Mouse (Mus musculus): ENCODE data around the gene Fzd4. TPM values are rescaled to one million over a fixed set of nuclear protein-coding genes. Genes with fewer than 3 reads are reported as not detected.

Fzd4 gene
- polyA plus RNA-seq, 1 experiment from 2014 or later: 0.09 TPM

GRCm38 (mm10) chr7:89427101-89427500 is 22.9 kb downstream of the Fzd4 start:
- H3K79me2 ChIP-seq (ENCODE audit: inconsistent target): no peaks in the 10 kb centered on the region
- WGBS (ENCODE audit: missing documents): 14% methylated on average over 5 of the region's 5 CpGs
- H3K27ac ChIP-seq: no peak overlapping the region
- no peaks in the 10 kb centered on the region for H3K36me3 ChIP-seq (ENCODE audit: inconsistent target)
- no peak overlapping the region for H3K4me3 ChIP-seq (ENCODE audit: inconsistent target)

GRCm38 (mm10) chr7:89428804-89429203 is 24.6 kb downstream of the Fzd4 start:
- no peak overlapping the region for H3K4me3 ChIP-seq (ENCODE audit: inconsistent target)
- no peaks in the 10 kb centered on the region for H3K36me3 ChIP-seq (ENCODE audit: inconsistent target)
- 84% methylated on average over 5 of the region's 5 CpGs for WGBS (ENCODE audit: missing documents)
- H3K27ac ChIP-seq: no peak overlapping the region
- H3K79me2 ChIP-seq (ENCODE audit: inconsistent target): no peaks in the 10 kb centered on the region

- H3K36me3 ChIP-seq (ENCODE audit: inconsistent target): no peaks in the 10 kb centered on the region
- H3K4me3 ChIP-seq (ENCODE audit: inconsistent target): no peak overlapping the region
- H3K27ac ChIP-seq: no peak overlapping the region
- H3K79me2 ChIP-seq (ENCODE audit: inconsistent target): no peaks in the 10 kb centered on the region
- 80% methylated on average over 1 of the region's 1 CpGs for WGBS (ENCODE audit: missing documents)
These were observed 25.2 kb downstream of the Fzd4 start for GRCm38 (mm10) chr7:89429326-89429725.

GRCm38 (mm10) chr7:89431185-89431584 is 27.0 kb downstream of the Fzd4 start:
- Histone ChIP-seq H3K79me2 (ENCODE audit: inconsistent target) (no peaks in the 10 kb centered on the region), H3K36me3 (ENCODE audit: inconsistent target) (no peaks in the 10 kb centered on the region), H3K4me3 (ENCODE audit: inconsistent target) (no peak overlapping the region), H3K27ac (no peak overlapping the region)
- WGBS (ENCODE audit: missing documents): 89% methylated on average over 2 of the region's 2 CpGs

- 86% methylated on average over 9 of the region's 9 CpGs for WGBS (ENCODE audit: missing documents)
- no peaks in the 10 kb centered on the region for H3K36me3 ChIP-seq (ENCODE audit: inconsistent target)
- H3K27ac ChIP-seq: no peak overlapping the region
- no peak overlapping the region for H3K4me3 ChIP-seq (ENCODE audit: inconsistent target)
- no peaks in the 10 kb centered on the region for H3K79me2 ChIP-seq (ENCODE audit: inconsistent target)
These were observed 29.2 kb downstream of the Fzd4 start for GRCm38 (mm10) chr7:89433193-89433892.

- no peak overlapping the region for H3K27ac ChIP-seq
- no peak overlapping the region for H3K4me3 ChIP-seq (ENCODE audit: inconsistent target)
- H3K79me2 ChIP-seq (ENCODE audit: inconsistent target): no peaks in the 10 kb centered on the region
- WGBS (ENCODE audit: missing documents): 83% methylated on average over 8 of the region's 8 CpGs
- no peaks in the 10 kb centered on the region for H3K36me3 ChIP-seq (ENCODE audit: inconsistent target)
These were observed 29.9 kb downstream of the Fzd4 start for GRCm38 (mm10) chr7:89433893-89434616.

GRCm38 (mm10) chr7:89436404-89436803 is 32.2 kb downstream of the Fzd4 start:
- Histone ChIP-seq H3K27ac (no peak overlapping the region), H3K4me3 (ENCODE audit: inconsistent target) (no peak overlapping the region), H3K36me3 (ENCODE audit: inconsistent target) (no peaks in the 10 kb centered on the region), H3K79me2 (ENCODE audit: inconsistent target) (no peaks in the 10 kb centered on the region)
- 87% methylated on average over 5 of the region's 5 CpGs for WGBS (ENCODE audit: missing documents)

GRCm38 (mm10) chr7:89437589-89437988 is 33.4 kb downstream of the Fzd4 start:
- Histone ChIP-seq H3K36me3 (ENCODE audit: inconsistent target) (no peaks in the 10 kb centered on the region), H3K27ac (no peak overlapping the region), H3K4me3 (ENCODE audit: inconsistent target) (no peak overlapping the region), H3K79me2 (ENCODE audit: inconsistent target) (no peaks in the 10 kb centered on the region)
- 52% methylated on average over 4 of the region's 4 CpGs for WGBS (ENCODE audit: missing documents)

- WGBS (ENCODE audit: missing documents): 45% methylated on average over 7 of the region's 7 CpGs
- no peak overlapping the region for H3K27ac ChIP-seq
- no peaks in the 10 kb centered on the region for H3K36me3 ChIP-seq (ENCODE audit: inconsistent target)
- H3K4me3 ChIP-seq (ENCODE audit: inconsistent target): no peak overlapping the region
- no peaks in the 10 kb centered on the region for H3K79me2 ChIP-seq (ENCODE audit: inconsistent target)
These were observed 37.1 kb downstream of the Fzd4 start for GRCm38 (mm10) chr7:89441291-89441690.

- Histone ChIP-seq H3K36me3 (ENCODE audit: inconsistent target) (no peaks in the 10 kb centered on the region), H3K4me3 (ENCODE audit: inconsistent target) (no peak overlapping the region), H3K79me2 (ENCODE audit: inconsistent target) (no peaks in the 10 kb centered on the region), H3K27ac (no peak overlapping the region)
- 93% methylated on average over 4 of the region's 4 CpGs for WGBS (ENCODE audit: missing documents)
These were observed 38.1 kb downstream of the Fzd4 start for GRCm38 (mm10) chr7:89442242-89442641.

- no peaks in the 10 kb centered on the region for H3K79me2 ChIP-seq (ENCODE audit: inconsistent target)
- no peaks in the 10 kb centered on the region for H3K36me3 ChIP-seq (ENCODE audit: inconsistent target)
- no peak overlapping the region for H3K4me3 ChIP-seq (ENCODE audit: inconsistent target)
- WGBS (ENCODE audit: missing documents): 0% methylated on average over 4 of the region's 4 CpGs
- H3K27ac ChIP-seq: no peak overlapping the region
These were observed 41.0 kb downstream of the Fzd4 start for GRCm38 (mm10) chr7:89445137-89445536.

GRCm38 (mm10) chr7:89450312-89450711 is 46.2 kb downstream of the Fzd4 start:
- H3K79me2 ChIP-seq (ENCODE audit: inconsistent target): no peaks in the 10 kb centered on the region
- no peak overlapping the region for H3K4me3 ChIP-seq (ENCODE audit: inconsistent target)
- whole genome bisulfite sequencing (ENCODE audit: missing documents): 60% methylated on average over 2 of the region's 2 CpGs
- H3K36me3 ChIP-seq (ENCODE audit: inconsistent target): no peaks in the 10 kb centered on the region
- H3K27ac ChIP-seq: no peak overlapping the region

GRCm38 (mm10) chr7:89456380-89457076 is 52.4 kb downstream of the Fzd4 start:
- 77% methylated on average over 7 of the region's 7 CpGs for WGBS (ENCODE audit: missing documents)

GRCm38 (mm10) chr7:89459691-89460090 is 55.5 kb downstream of the Fzd4 start:
- Histone ChIP-seq H3K79me2 (ENCODE audit: inconsistent target) (no peaks in the 10 kb centered on the region), H3K27ac (no peak overlapping the region), H3K4me3 (ENCODE audit: inconsistent target) (no peak overlapping the region), H3K36me3 (ENCODE audit: inconsistent target) (no peaks in the 10 kb centered on the region)
- 6% methylated on average over 2 of the region's 2 CpGs for WGBS (ENCODE audit: missing documents)

More at GRCm38 (mm10) chr7:89456380-89457076, 52.4 kb downstream of the Fzd4 start:
- no peak overlapping the region for H3K27ac ChIP-seq
- no peaks in the 10 kb centered on the region for H3K36me3 ChIP-seq (ENCODE audit: inconsistent target)
- no peaks in the 10 kb centered on the region for H3K79me2 ChIP-seq (ENCODE audit: inconsistent target)
- H3K4me3 ChIP-seq (ENCODE audit: inconsistent target): no peak overlapping the region

GRCm38 (mm10) chr7:89460911-89461310 is 56.8 kb downstream of the Fzd4 start:
- H3K36me3 ChIP-seq (ENCODE audit: inconsistent target): no peaks in the 10 kb centered on the region
- H3K79me2 ChIP-seq (ENCODE audit: inconsistent target): no peaks in the 10 kb centered on the region
- H3K4me3 ChIP-seq (ENCODE audit: inconsistent target): no peak overlapping the region
- H3K27ac ChIP-seq: no peak overlapping the region

All from macrophage (primary cell).